Mouse (Mus musculus) central nervous system, embryonic 18 days (tissue): ENCODE data around the gene Mslnl. TPM values are rescaled to one million over a fixed set of nuclear protein-coding genes. Genes with fewer than 3 reads are reported as not detected.

Experiments used
- polyA plus RNA-seq: library from polyadenylated mRNA; depleted of rRNA; stranded (reverse); fragments of >200 nt; gene quantifications from 2 replicates; pipeline ENCODE4 v1.2.3, GENCODE M21; 2012; rRNA removed

Mslnl gene
- 0.15 and 0.17 TPM in 2 replicates for polyA plus RNA-seq

GRCm38 (mm10) chr17:25735745-25736144, at the start of gene Mslnl:
Gene Mslnl, plus strand, starts transcription at chr17:25736042.

DNA sequence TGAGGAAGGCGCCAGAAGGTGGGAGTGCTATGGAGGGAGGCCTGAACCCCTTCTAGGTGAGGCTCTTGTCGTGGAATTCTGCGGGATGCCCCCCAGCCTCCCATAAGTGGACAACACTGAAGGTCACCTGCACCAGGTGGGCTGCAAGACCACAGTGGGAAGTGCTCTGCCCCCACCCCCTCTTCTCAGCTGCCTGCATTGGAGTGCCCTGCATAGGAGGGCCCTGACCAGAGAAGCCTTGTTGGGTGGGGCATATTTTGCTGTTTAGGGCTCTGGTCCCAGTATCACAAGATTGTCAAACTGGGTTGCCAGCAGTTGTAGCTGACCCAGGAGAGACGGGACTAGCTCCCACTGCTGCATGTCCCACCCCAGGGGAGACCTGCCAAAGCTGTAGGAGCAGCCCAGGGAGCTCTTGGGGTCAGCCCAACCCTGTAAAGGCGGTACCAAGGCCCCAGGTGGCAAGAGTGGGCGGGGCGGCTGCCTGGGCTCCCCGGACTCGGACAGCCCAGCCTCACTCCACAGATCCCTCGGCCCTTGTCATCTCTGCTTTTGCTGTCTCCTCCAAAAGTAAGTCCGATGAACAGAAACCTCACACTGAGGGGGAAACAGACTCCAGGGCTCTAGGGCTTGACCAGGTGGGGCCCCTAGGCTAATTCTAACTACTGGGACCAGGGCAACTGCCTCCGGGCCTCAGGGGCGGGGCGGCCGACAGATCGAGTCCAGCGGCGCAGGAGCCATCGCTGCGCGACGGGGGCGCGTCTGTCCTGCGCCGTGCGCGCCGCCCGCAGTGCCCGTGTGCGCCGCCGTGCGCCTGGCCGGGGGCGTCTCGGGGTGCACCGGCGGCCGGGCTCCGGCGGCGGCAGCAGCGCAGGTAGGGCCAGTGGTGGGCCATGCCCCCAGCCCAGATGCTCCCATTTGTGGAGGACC, 18.9 kb upstream of the Mslnl start, which contains the start of gene Gng13:
Gng13 (plus strand) TSS at position 461 of the 927 bp plus-strand sequence.

GRCm38 (mm10) chr17:25727265-25728008, 8.4 kb upstream of the Mslnl start, which contains the start of the genes Chtf18 and Rpusd1:
Gene Chtf18, minus strand, starts transcription at chr17:25727419.
Gene Rpusd1, plus strand, starts transcription at chr17:25727670.

GRCm38 (mm10) chr17:25754241-25754640, 18.4 kb downstream of the Mslnl start, which contains the start of gene Msln:
Gene Msln, minus strand, starts transcription at chr17:25754378.

GRCm38 (mm10) chr17:25773549-25774120, 37.8 kb downstream of the Mslnl start, which contains the start of gene Narfl:
Gene Narfl, plus strand, starts transcription at chr17:25773776.

DNA sequence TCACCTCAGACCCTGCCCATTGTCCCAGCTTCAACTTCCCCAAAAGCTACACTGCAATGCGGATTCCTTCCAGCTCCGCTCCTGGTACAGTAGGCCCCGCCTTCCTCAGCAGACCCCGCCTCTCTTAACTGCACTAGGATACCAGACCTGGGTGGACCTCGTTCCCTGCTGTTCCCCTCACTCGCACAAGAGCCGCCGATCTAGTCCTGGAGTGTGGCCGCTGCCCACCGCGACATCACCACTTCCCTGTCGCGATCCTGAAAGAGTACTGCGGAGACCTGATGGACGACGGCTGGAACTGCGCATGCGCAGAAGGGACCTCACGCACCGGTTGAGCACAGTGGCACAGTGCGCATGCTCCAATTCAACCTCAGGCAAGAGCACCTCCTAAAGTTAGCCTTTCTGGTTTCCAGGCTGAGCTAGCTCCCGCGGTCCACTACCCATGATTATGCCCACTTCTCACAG, 49.5 kb downstream of the Mslnl start, which contains the start of gene Haghl:
Haghl (minus strand) TSS at position 393 of the 465 bp plus-strand sequence.

GRCm38 (mm10) chr17:25786280-25786679, 50.4 kb downstream of the Mslnl start, which contains the start of gene Ccdc78:
Gene Ccdc78, plus strand, starts transcription at chr17:25786580.

DNA sequence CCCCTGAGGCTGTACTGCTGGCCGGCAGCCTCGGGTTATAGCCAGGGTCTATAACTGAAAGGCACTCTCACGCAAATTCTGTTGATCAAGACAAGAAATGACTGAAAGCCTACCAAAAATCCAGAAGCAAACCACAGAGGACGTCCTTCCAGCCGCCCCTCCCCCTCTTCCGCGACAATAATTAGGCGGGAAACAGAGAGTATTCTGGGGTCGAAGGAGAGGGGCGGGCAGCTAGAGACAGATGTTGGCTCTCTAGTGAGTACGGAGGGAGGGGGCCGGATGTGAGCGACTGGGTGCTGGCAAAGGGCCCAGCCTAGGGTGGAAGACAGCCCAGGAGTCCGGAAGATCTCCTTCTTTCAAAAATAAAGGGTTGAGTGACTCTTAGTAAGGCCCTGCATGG, 56.8 kb downstream of the Mslnl start, which contains the start of gene Fam173a:
Fam173a (minus strand) TSS at position 287 of the 400 bp plus-strand sequence.

GRCm38 (mm10) chr17:25795609-25796092, 59.8 kb downstream of the Mslnl start, which contains the start of gene AC134908.4:
Gene AC134908.4, minus strand, starts transcription at chr17:25795659.

GRCm38 (mm10) chr17:25796951-25797369, 61.1 kb downstream of the Mslnl start, which contains the start of gene Metrn:
Gene Metrn, minus strand, starts transcription at chr17:25797136.

Other genes with a start within 250 kb of the Mslnl start
- gene Sstr5, start 238.8 kb upstream of the Mslnl start, polyA plus RNA-seq, result 0.82 and 0.89 TPM in 2 replicates
- 16.0 and 21.7 TPM in 2 replicates for gene Sox8, start 165.4 kb upstream of the Mslnl start, polyA plus RNA-seq
- 9.8 and 11.4 TPM in 2 replicates for gene Lmf1, start 157.0 kb upstream of the Mslnl start, polyA plus RNA-seq
- gene Gng13, start 18.9 kb upstream of the Mslnl start, polyA plus RNA-seq, result 8.3 and 8.7 TPM in 2 replicates
- 5.9 and 6.7 TPM in 2 replicates for gene Chtf18, start 8.6 kb upstream of the Mslnl start, polyA plus RNA-seq
- 47.6 and 50.8 TPM in 2 replicates for gene Rpusd1, start 8.4 kb upstream of the Mslnl start, polyA plus RNA-seq
- 1.6 and 32.1 TPM in 2 replicates for gene Msln, start 18.3 kb downstream of the Mslnl start, polyA plus RNA-seq
- gene Narfl, start 37.7 kb downstream of the Mslnl start, polyA plus RNA-seq, result 26.8 and 27.4 TPM in 2 replicates
- gene Haghl, start 49.6 kb downstream of the Mslnl start, polyA plus RNA-seq, result 211 and 212 TPM in 2 replicates
- gene Ccdc78, start 50.5 kb downstream of the Mslnl start, polyA plus RNA-seq, result 0.12 and 0.13 TPM in 2 replicates
- gene Fam173a, start 56.9 kb downstream of the Mslnl start, polyA plus RNA-seq, result 106 and 118 TPM in 2 replicates
- gene AC134908.4, start 59.6 kb downstream of the Mslnl start, polyA plus RNA-seq, result 0.33 and 0.57 TPM in 2 replicates
- gene Metrn, start 61.1 kb downstream of the Mslnl start, polyA plus RNA-seq, result 90.6 and 111 TPM in 2 replicates
- gene Fbxl16, start 73.0 kb downstream of the Mslnl start, polyA plus RNA-seq, result 79.5 and 95.0 TPM in 2 replicates
- gene Wdr24, start 87.6 kb downstream of the Mslnl start, polyA plus RNA-seq, result 42.3 and 44.7 TPM in 2 replicates
- gene Jmjd8, start 92.8 kb downstream of the Mslnl start, polyA plus RNA-seq, result 61.3 and 66.9 TPM in 2 replicates
- gene Stub1, start 97.4 kb downstream of the Mslnl start, polyA plus RNA-seq, result 297 and 308 TPM in 2 replicates
- 105 and 106 TPM in 2 replicates for gene Rhbdl1, start 101.3 kb downstream of the Mslnl start, polyA plus RNA-seq
- gene Gm20683, start 105.7 kb downstream of the Mslnl start, polyA plus RNA-seq, result 37.0 and 39.2 TPM in 2 replicates
- 95.8 and 96.0 TPM in 2 replicates for gene Rhot2, start 108.8 kb downstream of the Mslnl start, polyA plus RNA-seq
- gene Wdr90, start 125.5 kb downstream of the Mslnl start, polyA plus RNA-seq, result 46.9 and 49.8 TPM in 2 replicates
- gene Mcrip2, start 132.7 kb downstream of the Mslnl start, polyA plus RNA-seq, result 20.1 and 21.8 TPM in 2 replicates
- gene Mettl26, start 139.0 kb downstream of the Mslnl start, polyA plus RNA-seq, result 67.4 and 73.2 TPM in 2 replicates
- 0.39 and 0.40 TPM in 2 replicates for gene Wfikkn1, start 144.8 kb downstream of the Mslnl start, polyA plus RNA-seq
- 88.6 and 89.3 TPM in 2 replicates for gene Rab40c, start 183.7 kb downstream of the Mslnl start, polyA plus RNA-seq
- 107 and 111 TPM in 2 replicates for gene Pigq, start 208.9 kb downstream of the Mslnl start, polyA plus RNA-seq
- gene Nhlrc4, start 208.9 kb downstream of the Mslnl start, polyA plus RNA-seq, result 0.29 and 0.44 TPM in 2 replicates
- gene A930017K11Rik, start 216.5 kb downstream of the Mslnl start, polyA plus RNA-seq, result 0.62 and 1.1 TPM in 2 replicates
- 38.4 and 38.8 TPM in 2 replicates for gene Capn15, start 249.8 kb downstream of the Mslnl start, polyA plus RNA-seq